Mouse (Mus musculus) mature B cell (primary cell): ENCODE results near the gene Zranb1.

Experiments used
- in situ Hi-C: fragments of 300-500 bp; cut with MboI; formaldehyde crosslinking; loops from 2 replicates; pipeline ENCODE4 v1.14.3; 2019

Gene Zranb1

DNA sequence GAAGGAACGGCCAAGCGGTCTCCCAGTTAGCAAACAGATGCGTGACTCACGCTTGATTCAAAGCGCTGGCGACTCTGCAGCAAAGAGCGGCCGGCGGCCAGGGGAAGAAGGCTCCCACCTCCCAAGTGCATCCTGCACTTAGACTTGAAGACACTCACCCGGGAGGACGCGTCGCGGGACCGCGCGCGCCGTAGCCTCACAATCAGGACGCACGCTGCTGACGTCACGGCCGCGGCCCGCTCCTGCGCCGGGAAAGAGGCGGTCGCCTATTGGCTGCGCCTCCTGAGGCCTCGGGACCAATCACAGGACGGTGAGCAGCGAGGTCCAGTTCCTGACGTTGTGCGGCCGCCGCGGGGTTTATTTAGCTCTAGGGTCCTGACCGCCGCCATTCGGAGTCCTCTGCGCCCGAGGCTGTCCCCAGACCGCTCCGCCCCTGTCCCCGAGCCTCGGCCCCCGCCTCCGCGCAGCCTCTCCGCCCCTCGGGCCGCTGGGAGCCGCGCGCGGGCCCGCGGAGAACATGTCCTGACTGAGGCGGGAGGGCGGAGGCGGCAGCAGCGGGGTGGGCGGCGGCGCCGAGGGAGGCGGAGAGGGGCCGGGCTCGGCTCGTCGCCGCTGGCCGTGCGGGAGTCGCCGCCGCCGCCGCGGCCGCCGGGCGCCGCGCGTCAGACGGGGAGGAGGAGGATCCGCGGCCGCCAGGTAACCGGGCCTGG is at the start of gene Zranb1:
Gene Zranb1, plus strand, starts transcription at position 293 of the 710 bp plus-strand sequence.
- in situ Hi-C loops = no loop called here

DNA sequence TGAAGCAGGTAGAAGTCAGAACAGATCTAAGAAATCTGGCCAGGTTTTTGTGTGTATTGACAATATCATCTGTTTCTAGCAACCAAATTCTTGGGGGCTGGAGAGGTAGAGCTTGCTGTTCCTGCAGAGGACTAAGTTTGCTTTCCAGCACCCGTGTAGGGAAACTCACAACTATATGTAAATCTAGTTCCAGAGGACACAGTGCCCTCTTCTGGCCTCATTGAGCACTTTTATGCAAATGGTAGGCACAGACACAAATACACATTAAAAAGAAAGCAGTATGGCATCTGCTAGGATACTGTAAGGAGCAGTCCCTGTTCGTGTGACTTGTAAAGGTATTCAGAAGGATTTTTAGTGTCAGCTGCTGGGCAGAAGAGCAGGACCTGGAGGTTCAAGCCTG is 48.6 kb upstream of the Zranb1 start:
- in situ Hi-C loops = no loop called here

DNA sequence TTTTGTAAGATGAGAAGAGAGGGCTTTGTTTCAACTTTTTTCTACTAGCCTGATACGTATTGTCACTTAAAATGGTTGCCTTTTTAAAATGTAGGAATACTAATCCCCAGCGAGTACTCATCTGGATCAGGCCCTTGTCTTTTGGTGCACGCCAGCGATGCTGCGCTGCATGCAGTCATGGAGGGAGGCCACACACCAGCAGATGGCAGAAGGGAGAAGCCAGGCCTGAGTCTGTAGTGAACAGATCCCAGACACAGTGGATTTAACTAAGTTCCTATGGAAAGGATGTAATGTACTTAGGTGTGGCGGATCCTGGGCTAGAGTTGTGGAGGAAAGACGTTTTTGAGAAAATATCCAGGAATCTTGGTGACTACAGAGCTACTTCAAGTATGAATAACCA is 46.9 kb upstream of the Zranb1 start:
- in situ Hi-C loops = no loop called here

DNA sequence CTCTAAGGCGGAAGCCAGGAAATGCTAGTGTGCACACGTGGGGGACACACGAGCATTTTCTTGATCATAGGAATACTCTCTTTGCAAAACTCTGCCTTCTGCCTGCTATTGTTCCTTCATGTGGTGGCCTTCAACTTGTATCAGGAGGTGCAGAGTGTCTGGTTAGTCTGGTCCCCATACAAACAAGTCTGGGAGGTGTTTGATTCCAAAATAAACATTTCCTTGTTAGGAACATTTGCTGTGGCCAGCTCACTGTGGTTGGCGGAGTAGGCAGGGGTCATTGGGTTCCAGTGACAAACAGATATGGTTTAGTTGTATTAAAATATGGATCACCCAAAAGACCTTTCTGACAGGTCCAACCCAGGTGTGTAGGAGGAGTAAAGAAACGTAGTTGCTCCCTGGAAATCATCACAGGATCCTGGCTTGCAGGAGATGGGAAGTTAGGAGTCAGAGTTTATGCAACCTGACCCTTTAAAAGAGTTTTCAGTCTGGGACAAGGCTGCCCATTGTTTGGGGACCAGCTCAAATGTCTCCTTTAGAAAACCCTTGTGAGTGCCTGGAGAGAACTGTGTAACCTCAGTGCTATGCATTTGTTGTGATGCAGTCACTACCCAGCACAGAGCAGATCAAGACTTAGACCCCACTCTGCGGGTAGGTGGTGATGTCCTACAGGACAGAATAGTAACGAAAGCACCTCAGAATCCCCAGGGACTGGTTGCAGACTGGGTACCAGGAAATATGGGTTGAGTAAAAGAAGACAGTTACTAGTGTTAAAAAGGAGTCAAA is 43.7 kb upstream of the Zranb1 start:
- in situ Hi-C loops = no loop called here

DNA sequence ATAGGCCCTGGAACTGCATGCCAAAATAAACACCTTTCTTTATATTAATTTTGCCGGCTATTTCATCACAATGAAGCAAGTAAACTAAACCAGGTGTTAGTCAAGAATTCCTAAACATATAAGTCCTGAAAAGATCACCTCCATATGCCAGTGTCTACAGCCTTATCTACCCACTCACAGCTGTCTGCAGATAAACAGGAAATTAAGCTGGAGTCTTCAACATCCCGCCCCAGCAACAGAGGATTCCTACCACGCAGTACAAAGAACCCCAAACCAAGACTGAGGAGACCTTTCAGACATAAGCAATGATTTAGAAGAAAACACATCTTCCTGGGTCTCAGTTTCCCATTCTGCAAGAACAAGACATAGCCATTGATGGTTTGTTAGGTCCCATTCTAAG is 42.9 kb upstream of the Zranb1 start:
- in situ Hi-C loops = no loop called here

DNA sequence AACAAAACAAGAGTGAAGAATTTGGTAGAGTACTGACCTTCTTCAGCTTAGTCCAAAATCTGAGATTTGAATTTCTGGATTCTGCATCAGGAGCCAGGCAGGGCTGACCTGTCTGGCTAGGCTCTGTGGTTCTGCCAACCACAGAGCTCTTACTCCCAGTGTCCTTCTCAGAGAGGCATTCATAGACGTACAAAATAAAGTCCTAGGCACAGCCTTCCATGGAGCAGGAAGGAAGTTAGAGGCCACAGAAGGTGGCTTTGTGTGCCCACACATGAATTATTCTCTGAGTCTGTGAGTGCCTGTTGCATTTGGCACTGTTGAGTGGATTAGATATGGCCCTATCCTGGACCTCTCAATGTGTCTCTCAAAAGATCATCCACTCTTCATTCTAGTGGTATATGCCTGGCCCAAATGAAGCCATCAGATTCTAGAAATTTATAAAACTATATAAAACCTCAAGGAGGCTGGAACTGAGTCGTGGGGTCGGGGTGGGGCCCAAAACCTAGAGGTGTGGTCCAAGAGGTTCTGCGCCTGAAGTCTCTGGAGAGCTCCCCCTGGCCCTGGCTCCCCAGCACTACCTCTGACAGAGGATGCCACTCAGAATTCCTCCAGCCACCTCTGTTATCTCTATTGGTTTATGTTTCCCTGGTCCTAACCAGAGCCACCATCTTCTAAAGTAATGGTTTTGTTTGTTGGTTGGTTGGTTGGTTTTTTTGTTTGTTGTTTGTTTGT is 42.3 kb upstream of the Zranb1 start:
- in situ Hi-C loops = no loop called here

DNA sequence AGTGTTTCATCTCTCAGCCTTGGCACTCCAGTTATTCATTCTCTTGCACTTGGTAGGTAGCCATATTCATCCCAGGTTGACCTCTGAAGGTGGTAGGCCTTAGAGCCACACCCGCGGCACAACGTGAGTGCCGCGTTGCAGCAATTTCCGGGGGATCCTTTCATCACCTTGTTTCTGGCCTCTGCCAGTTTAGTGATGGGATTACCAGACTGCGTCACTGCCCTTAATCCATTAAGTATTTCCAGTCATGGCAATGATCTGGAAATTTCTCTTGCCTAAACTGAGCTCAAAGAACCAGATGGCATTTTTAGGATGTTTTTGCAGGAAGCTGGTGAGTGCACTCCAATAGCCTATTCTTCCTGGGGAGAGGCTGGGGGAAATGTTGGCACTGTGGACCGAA is 41.3 kb upstream of the Zranb1 start:
- in situ Hi-C loops = loop anchor here (10.0 kb wide), 1 partner anchor 235 kb away; no protein-coding TSS in a partner anchor

DNA sequence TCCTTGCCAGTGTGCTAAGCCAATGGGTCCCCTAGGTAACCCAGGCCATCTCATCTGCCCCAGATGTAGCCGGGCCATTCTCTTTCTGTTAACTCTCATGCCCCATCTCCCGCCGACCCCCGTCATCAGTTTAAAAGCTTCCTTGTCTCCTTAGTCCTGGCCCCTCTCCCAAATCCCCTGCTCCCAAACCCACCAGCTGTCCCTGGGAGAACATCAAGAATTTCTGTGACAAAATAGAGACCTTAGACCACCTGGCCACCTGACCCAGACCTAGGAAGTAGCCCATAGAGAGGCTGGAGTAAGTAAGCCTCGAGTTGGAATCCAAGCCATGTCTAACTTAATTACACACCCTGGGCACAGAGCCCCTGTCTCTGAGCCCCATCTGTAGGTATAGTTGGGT is 40.7 kb upstream of the Zranb1 start:
- in situ Hi-C loops = loop anchor here (10.0 kb wide), 1 partner anchor 235 kb away; no protein-coding TSS in a partner anchor

DNA sequence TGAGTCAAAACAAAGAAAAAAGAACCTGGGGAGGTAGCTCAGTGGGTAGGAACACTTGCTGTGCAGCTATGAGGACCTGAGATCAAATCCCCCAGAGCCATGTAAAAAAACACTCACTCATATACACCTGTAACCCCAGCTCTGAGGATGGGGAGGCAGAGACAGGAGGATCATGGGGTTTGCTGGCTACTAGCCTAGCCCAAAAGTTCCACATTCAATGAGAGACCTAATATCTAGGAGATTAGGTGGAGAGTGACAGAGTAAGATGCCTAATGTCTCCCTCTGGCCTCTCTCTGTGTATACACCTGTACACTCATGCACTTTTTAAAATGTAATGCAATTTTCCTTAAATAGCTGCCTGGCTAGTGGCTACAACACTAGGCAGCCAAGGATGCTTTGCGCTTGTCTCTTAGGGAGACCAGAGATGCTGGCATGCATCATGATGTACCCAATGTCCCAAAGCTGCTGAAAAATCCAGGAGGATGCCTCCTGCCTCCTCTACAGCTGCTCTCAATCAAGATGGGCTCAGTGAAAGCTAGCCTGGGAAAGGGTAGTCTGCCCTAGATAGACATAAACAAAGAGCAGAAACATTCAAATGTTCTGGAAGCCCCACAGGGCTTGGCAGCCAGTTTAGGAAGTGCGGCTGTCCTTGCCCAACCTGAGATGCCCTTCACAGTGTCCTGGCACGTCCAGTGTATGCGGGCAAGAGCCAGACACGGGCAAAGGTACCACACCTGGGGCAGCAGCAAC is 39.2 kb upstream of the Zranb1 start:
- in situ Hi-C loops = loop anchor here (10.0 kb wide), 1 partner anchor 237 kb away; no protein-coding TSS in a partner anchor

DNA sequence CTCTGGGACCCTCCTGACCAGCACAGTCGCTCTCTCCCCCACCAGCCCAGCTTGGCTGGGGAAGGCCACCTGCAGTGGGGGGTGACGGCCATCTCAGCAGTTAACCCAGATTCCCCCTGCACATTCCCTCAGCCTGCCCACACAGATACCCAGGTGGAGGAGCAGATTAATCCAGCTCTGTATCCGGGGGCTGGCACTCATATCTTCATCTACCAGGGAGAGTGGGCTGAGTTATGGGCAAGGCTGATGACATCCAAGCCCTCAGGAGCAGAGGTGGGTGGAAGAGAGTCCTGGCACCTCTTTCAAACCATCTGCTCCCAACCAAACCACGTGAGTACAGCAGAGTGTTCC is 38.7 kb upstream of the Zranb1 start:
- in situ Hi-C loops = loop anchor here (10.0 kb wide), 1 partner anchor 237 kb away; no protein-coding TSS in a partner anchor

DNA sequence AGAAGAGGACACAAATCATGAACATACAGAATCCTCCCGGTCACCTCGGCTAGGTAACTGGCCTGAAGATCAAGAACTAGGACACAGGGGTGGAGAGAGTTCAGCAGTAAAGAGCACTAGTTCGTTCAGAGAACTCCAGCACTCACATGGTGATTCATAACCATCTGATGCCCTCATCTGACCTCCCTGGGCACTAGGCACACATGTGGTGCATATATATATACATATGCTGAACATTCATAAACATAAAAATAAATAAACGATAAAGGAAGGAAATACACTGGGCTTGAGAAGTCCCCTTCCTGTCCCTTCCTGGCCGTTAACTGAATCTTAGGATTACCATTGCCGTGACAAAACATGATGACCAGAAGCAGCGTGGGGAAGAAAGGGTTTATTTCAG is 38.1 kb upstream of the Zranb1 start:
- in situ Hi-C loops = loop anchor here (10.0 kb wide), 1 partner anchor 238 kb away; no protein-coding TSS in a partner anchor

DNA sequence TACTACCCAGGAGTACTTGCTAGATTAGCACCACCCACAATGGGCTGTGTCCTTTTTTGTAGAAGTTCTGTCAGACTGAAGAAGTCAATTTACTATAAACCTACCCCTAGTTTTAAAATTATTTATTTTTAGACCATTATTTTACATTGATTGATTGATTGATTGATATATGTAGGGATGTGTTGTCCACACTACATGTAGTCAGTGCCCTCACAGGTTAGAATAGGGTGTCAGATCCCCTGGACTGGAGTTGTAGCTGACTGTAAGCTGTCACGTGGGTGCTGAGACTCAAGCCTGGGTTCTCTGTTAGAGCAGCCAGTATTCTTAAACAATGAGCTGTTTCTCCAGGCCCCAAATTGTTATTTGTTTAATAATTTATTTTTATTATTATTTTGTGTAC is 37.6 kb upstream of the Zranb1 start:
- in situ Hi-C loops = loop anchor here (10.0 kb wide), 1 partner anchor 239 kb away; no protein-coding TSS in a partner anchor

DNA sequence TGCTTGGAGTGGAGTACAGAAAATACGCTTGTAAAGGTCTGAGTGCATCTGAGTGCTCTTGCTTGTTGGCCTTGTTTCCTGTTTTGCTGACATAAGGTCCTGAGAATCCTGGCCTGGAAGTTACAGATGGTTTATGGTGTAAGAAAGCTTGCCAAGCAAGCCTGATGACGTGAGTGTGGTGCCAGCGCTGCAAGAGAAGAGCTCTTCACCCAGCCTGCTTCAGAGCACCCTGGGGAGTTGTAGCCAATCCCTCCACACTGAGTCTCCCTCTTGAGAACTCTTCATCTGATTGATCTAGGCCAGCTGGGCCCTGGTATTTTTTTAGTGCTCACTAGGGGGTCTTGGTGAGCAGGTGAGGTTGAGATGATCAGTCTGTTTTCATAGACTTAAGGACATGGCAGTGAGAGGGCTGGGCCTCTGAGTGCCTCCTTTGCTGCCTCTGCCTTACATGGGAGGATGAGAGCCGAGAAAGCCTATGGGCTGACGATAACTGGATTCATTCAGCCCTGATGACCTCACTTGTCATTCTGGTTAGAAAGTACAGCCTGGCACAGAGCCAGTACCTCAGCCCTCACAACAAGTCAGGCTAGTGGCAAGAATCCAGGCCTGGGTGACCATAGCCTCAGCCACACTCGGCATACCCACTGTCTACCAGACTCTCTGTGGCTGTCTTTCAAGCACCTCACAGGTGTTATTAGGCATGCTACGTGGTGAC is 35.9 kb upstream of the Zranb1 start:
- in situ Hi-C loops = loop anchor here (10.0 kb wide), 1 partner anchor 240 kb away; no protein-coding TSS in a partner anchor

DNA sequence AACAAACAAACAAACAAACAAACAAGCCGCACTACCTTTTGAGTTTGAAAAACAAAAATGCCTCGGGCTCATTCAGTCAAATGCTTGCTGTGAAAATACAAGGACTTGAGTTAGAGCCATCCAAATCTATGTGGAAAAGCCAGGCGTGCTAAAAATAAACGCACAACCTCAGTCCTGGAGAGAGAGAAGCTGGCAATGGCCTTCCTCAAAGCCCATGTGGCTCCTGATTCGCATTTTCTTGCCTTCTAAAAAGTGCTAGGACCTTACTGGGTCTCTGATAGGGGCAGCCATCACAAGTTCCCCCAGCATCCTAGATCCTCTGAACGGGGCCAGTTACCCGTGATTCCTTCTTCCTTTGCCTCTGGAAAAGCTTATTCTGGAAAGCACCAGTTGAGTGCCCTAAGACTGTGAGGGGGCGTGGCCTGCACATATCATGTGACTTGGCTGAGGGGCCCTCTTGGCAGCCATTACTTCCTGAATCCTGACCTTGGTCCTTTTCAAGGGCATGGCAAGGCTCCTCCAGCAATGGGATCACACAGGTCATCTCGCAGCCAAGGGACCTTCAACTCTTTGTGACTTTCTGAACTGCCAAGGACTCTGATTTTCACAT is 34.6 kb upstream of the Zranb1 start:
- in situ Hi-C loops = loop anchor here (10.0 kb wide), 1 partner anchor 242 kb away; no protein-coding TSS in a partner anchor

DNA sequence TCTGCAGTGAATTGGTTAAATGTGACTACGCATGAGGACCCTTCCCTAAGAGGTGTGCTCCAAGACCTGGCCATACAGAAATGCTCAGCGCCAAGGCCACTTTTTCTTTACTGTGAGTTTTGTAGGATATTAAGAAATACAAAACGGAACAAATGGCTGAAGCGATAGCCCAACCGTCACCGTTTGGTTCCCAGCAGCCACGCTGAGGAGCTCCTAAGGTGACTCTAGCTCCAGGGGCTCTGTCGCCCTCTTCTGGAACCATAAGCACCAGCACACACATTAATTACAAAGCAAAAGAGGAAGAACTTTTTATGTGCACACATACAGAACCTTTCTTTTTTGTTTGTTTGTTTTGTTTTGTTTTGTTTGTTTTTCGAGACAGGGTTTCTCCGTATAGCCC is 33.7 kb upstream of the Zranb1 start:
- in situ Hi-C loops = loop anchor here (10.0 kb wide), 1 partner anchor 242 kb away; no protein-coding TSS in a partner anchor

DNA sequence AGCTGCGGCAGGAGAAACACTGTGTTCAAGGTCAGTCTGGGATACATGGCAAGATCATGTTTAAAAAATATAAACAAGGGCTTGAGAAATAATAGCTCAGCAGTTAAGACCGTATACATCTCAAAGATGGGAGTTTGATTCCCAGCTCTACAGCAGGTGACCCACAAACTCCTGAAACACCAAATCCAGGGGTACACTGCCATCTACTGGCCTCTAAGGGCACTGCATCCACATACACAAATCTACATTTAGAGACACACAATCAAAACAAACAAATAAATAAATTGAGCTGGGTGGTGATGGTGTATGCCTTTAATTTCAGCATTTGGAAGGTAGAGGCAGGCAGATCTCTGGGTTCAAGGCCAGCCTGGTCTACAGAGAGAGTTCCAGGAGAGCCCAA is 32.7 kb upstream of the Zranb1 start:
- in situ Hi-C loops = loop anchor here (10.0 kb wide), 1 partner anchor 243 kb away; no protein-coding TSS in a partner anchor

DNA sequence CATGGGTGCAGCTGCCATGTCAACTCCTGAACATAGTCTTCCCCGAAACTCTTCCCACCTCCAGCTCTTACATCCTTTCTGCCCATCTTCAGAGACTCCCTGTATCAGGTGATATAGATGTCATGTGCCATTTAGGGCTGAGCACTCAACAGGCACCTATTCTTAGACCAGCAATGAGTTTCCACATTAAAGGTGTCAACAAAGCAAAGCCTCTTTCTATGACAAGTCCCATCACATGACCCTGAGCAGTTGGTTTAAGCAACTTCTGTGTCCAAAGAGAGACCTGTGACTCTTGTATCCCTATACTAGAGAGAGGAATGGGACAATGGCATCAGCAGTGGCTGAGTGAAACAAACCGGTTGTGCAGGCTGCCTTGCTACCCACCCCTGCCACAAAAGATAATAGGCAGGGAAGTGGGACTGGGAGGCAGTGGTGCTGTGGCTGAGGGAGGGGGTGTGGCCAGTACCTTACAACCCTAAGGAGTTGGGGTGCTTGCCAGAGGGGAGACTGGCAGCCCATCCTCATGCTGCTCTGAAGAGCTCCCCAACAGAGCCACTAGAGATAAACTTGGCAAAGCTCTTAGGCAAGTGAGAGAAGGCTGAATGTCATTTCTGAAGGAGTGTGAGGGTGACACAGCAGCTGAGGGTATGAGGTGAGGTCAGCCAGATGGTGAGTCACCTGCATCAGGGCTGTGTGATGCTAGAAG is 30.0 kb upstream of the Zranb1 start:
- in situ Hi-C loops = no loop called here

DNA sequence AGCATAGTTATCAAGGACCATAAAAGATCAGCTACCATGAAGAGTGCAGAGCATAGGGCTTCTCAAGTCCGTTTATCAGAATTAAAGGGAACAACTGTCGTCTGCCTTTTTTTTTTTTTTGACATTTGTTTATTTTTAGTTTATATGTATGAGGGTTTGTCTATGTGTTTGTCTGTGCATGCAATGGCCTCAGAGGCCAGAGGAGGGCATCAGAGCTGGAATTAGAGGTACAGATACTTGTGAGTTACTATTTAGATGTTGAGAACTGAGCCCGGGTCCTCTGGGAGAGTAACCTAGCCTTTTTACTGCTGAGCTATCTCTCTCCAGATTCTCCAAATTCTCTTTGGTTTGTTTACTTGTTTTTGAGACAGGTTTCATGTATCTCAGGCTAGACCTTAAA is 27.1 kb upstream of the Zranb1 start:
- in situ Hi-C loops = no loop called here

DNA sequence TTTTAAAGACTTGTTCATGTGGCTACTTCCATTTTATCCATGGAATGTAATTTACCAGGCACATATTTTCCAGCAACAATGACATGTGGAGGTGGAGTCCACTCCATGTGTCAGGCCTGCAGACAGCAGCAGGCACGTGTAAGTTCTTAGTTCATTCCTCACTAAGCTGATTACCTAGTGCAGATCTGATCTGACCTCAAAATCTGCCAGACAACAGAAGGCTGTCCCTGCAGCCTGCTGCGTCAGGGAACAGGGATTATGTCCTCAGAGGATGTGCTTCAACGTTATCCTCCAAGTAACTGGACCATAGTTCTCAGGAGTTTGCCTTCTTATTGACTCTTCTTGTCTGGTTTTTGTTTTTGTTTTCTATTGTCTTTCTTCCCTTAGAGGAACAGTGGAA is 9.0 kb upstream of the Zranb1 start:
- in situ Hi-C loops = no loop called here

DNA sequence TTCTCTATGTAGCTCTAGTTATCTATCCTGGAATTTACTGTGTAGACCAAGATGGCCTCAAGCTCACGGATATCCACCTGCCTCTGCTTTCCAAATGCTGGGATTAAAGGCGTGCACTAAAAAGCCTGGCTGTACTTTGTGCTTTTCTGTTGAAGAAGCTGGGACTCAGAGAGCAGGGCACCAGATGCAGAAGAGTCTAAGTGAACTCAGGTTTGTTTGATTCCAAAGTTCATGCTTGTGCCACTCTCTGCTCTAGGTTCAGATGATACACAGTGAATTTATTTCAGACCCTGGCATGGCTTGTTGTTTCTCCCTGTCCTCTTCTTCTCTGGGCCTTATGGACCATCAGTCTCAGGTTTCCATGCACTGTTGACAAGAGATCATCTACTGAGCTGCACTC is 5.7 kb upstream of the Zranb1 start:
- in situ Hi-C loops = no loop called here
